In genomic region chr2:91353854-91354253, GRCm38 (mm10) we compare ENCODE assay signal across 20 mouse cellular contexts.
DNase-seq lines count a peak whose midpoint lies in the region; ATAC-seq and TF ChIP-seq lines count a peak whose summit lies in the region.
"Had no signal": no experiment of that assay in that cellular context is flagged by ENCODE, and none has a peak within 500 bp of the region (broad histone marks: within the 10 kb centered on the region; RNA-seq: fewer than 3 reads in every experiment).

No protein-coding gene starts in this region.

- no peak overlapping the region for H3K4me2 ChIP-seq in hindbrain, embryonic 13.5 days
- no peak overlapping the region for H3K4me2 ChIP-seq in hindbrain, postnatal 0 days (ENCODE audit: low read depth, low read length)
- H3K4me2 ChIP-seq in lung, embryonic 16.5 days (ENCODE audit: low read depth, low read length), result no peak overlapping the region
- no peak overlapping the region for H3K4me2 ChIP-seq in stomach, postnatal 0 days (replicated peaks; ENCODE audit: low read depth)
- H3K4me2 ChIP-seq: embryonic facial prominence, embryonic 13.5 days; forebrain, embryonic 12.5 days; heart, embryonic 13.5 days had no signal

- no peaks in the 10 kb centered on the region for H3K27me3 ChIP-seq in hindbrain, embryonic 13.5 days
- no peaks in the 10 kb centered on the region for H3K27me3 ChIP-seq in hindbrain, postnatal 0 days (ENCODE audit: insufficient read depth, low read length)
- H3K27me3 ChIP-seq in lung, embryonic 16.5 days (ENCODE audit: control insufficient read depth, insufficient read depth, low read depth, low read length), result no peaks in the 10 kb centered on the region
- no peaks in the 10 kb centered on the region for H3K27me3 ChIP-seq in stomach, postnatal 0 days (ENCODE audit: control insufficient read depth, insufficient read depth, low read length)
- H3K27me3 ChIP-seq: embryonic facial prominence, embryonic 13.5 days; forebrain, embryonic 12.5 days; heart, embryonic 13.5 days had no signal

- no peak overlapping the region for H3K4me3 ChIP-seq in hindbrain, embryonic 13.5 days
- no peak overlapping the region for H3K4me3 ChIP-seq in hindbrain, postnatal 0 days (ENCODE audit: low read length)
- no peak overlapping the region for H3K4me3 ChIP-seq in lung, embryonic 16.5 days (ENCODE audit: low read length)
- no peak overlapping the region for H3K4me3 ChIP-seq in lung, adult 2 months (replicated peaks; ENCODE audit: extremely low read depth, low read depth, low read length)
- no peak overlapping the region for H3K4me3 ChIP-seq in stomach, postnatal 0 days (ENCODE audit: low read depth, low read length)
- H3K4me3 ChIP-seq: embryonic facial prominence, embryonic 13.5 days; forebrain, embryonic 12.5 days; heart, embryonic 13.5 days had no signal

- ATAC-seq in hindbrain, embryonic 13.5 days (ENCODE audit: low FRiP score), result no peak
- no peak for ATAC-seq in hindbrain, postnatal 0 days
- no peak for ATAC-seq in lung, embryonic 16.5 days (ENCODE audit: low read depth)
- ATAC-seq in stomach, postnatal 0 days (ENCODE audit: low FRiP score, low TSS enrichment), result no peak
- ATAC-seq: CD4-positive, CD25-positive, alpha-beta regulatory T cell, adult 4 months; forebrain, embryonic 16.5 days; hindbrain, embryonic 16.5 days had no signal

- H3K36me3 ChIP-seq in hindbrain, embryonic 13.5 days, result no peaks in the 10 kb centered on the region
- H3K36me3 ChIP-seq in hindbrain, postnatal 0 days (ENCODE audit: insufficient read depth, low read length), result no peaks in the 10 kb centered on the region
- H3K36me3 ChIP-seq in lung, embryonic 16.5 days (ENCODE audit: control insufficient read depth, insufficient read depth, low read length), result no peaks in the 10 kb centered on the region
- H3K36me3 ChIP-seq in stomach, postnatal 0 days (ENCODE audit: control insufficient read depth, insufficient read depth, low read length), result no peaks in the 10 kb centered on the region; the same call in 1 of the 2 replicates
- H3K36me3 ChIP-seq: embryonic facial prominence, embryonic 13.5 days; forebrain, embryonic 12.5 days; G1E; heart, embryonic 13.5 days had no signal

- peak; percentile 56 for DNase-seq in adrenal gland, postnatal 10 days
- no peak for DNase-seq in adrenal gland, adult 18-20 months (ENCODE audit: low spot score in 2 of 2)
- no peak for DNase-seq in hindbrain, postnatal 0 days (ENCODE audit: low spot score)
- no peak for DNase-seq in lung, adult 2 months
- no peak for DNase-seq in stomach, postnatal 0 days (ENCODE audit: low spot score)
- DNase-seq: B cell, adult 2 months; cerebellum, adult 11-12 months; cerebellum, adult 9-10 months; cerebellum, postnatal 25 days; gastrocnemius, postnatal 14 days; heart, postnatal 36 days had no signal

- no peak for TF ChIP-seq POLR2A in lung, adult 2 months (IDR thresholded peaks at IDR 0.05; ENCODE audit: borderline replicate concordance, extremely low read depth, low read depth, low read length)

- no peak overlapping the region for H3K9ac ChIP-seq in hindbrain, embryonic 13.5 days
- H3K9ac ChIP-seq in hindbrain, postnatal 0 days (replicated peaks; ENCODE audit: low read length), result no peak overlapping the region
- H3K9ac ChIP-seq in lung, embryonic 16.5 days (ENCODE audit: low read length), result no peak overlapping the region
- no peak overlapping the region for H3K9ac ChIP-seq in stomach, postnatal 0 days (ENCODE audit: low read length)
- H3K9ac ChIP-seq: embryonic facial prominence, embryonic 13.5 days; forebrain, embryonic 12.5 days; heart, embryonic 13.5 days had no signal

- no peak for TF ChIP-seq CTCF in hindbrain, postnatal 0 days (IDR thresholded peaks at IDR 0.05; ENCODE audit: low read depth)
- no peak for TF ChIP-seq CTCF in lung, adult 2 months (IDR thresholded peaks at IDR 0.05; ENCODE audit: insufficient read depth, low read length)
- no peak for TF ChIP-seq CTCF in stomach, postnatal 0 days (IDR thresholded peaks at IDR 0.05; ENCODE audit: low read depth)

- 0 out of 2 replicates have a peak overlapping the region, but pooled peaks have one; percentile 48 for H3K27ac ChIP-seq in hindbrain, embryonic 13.5 days
- H3K27ac ChIP-seq in hindbrain, postnatal 0 days, result no peak overlapping the region
- H3K27ac ChIP-seq in lung, embryonic 16.5 days (ENCODE audit: low read length), result peak overlapping the region; percentile 68
- 0 out of 2 replicates have a peak overlapping the region, but pooled peaks have one; percentile 35 for H3K27ac ChIP-seq in stomach, postnatal 0 days (replicated peaks)
- H3K27ac ChIP-seq: embryonic facial prominence, embryonic 13.5 days; forebrain, embryonic 12.5 days; heart, embryonic 13.5 days had no signal

- TF ChIP-seq EP300 in stomach, postnatal 0 days (optimal IDR thresholded peaks at IDR 0.05), result no peak

- H3K9me3 ChIP-seq in hindbrain, embryonic 13.5 days, result no peaks in the 10 kb centered on the region
- no peaks in the 10 kb centered on the region for H3K9me3 ChIP-seq in hindbrain, postnatal 0 days (ENCODE audit: low read length)
- H3K9me3 ChIP-seq in lung, embryonic 16.5 days (ENCODE audit: control insufficient read depth, low read length), result no peaks in the 10 kb centered on the region
- H3K9me3 ChIP-seq in stomach, postnatal 0 days (ENCODE audit: control insufficient read depth, low read length), result no peaks in the 10 kb centered on the region
- H3K9me3 ChIP-seq: embryonic facial prominence, embryonic 13.5 days; forebrain, embryonic 12.5 days; G1E; heart, embryonic 13.5 days had no signal

- 51% methylated on average over 3 of the region's 3 CpGs for WGBS in hindbrain, embryonic 13.5 days
- WGBS in hindbrain, postnatal 0 days, result 34% methylated on average over 3 of the region's 3 CpGs
- 43% methylated on average over 3 of the region's 3 CpGs for WGBS in lung, embryonic 16.5 days
- WGBS in lung, adult 2 months, result 53% methylated on average over 3 of the region's 3 CpGs
- 32% methylated on average over 3 of the region's 3 CpGs for WGBS in stomach, postnatal 0 days

- H3K4me1 ChIP-seq in hindbrain, embryonic 13.5 days (replicated peaks), result peaks cover 9% of the 10 kb centered on the region
- no peaks in the 10 kb centered on the region for H3K4me1 ChIP-seq in hindbrain, postnatal 0 days (ENCODE audit: insufficient read depth, low read length)
- peaks cover 15% of the 10 kb centered on the region for H3K4me1 ChIP-seq in lung, embryonic 16.5 days (replicated peaks; ENCODE audit: control insufficient read depth, insufficient read depth, low read length)
- peaks cover 4% of the 10 kb centered on the region for H3K4me1 ChIP-seq in lung, adult 2 months (ENCODE audit: control insufficient read depth, insufficient read depth, low read length)
- no peaks in the 10 kb centered on the region for H3K4me1 ChIP-seq in stomach, postnatal 0 days (replicated peaks; ENCODE audit: control insufficient read depth, insufficient read depth)
